Mouse (Mus musculus): ENCODE results near the gene Vmn2r15.

Gene Vmn2r15

GRCm38 (mm10) chr5:109297544-109297943 lies at the start of gene Vmn2r15:
Gene Vmn2r15, minus strand, starts transcription at chr5:109297644.
- DNase-seq: no peak

GRCm38 (mm10) chr5:109329862-109330261 lies 32.4 kb upstream of the Vmn2r15 start, which contains the start of gene Vmn2r16:
Gene Vmn2r16, plus strand, starts transcription at chr5:109330162.
- no peak for DNase-seq

GRCm38 (mm10) chr5:109294655-109295054 lies 2.8 kb downstream of the Vmn2r15 start:
- DNase-seq: no peak

Measured in cerebellum, postnatal 25 days (tissue).